ENCODE assay signal across 17 mouse cellular contexts in genomic region chr19:58839345-58839744, GRCm38 (mm10). TPM values are rescaled to one million over a fixed set of nuclear protein-coding genes. Genes with fewer than 3 reads are reported as not detected.
DNase-seq lines count a peak whose midpoint lies in the region; ATAC-seq and TF ChIP-seq lines count a peak whose summit lies in the region.
"Had no signal": no experiment of that assay in that cellular context is flagged by ENCODE, and none has a peak within 500 bp of the region (broad histone marks: within the 10 kb centered on the region; RNA-seq: fewer than 3 reads in every experiment).

No protein-coding gene starts in this region.

- peak; percentile 60; the same call in 1 of the 2 replicates for ATAC-seq in forebrain, embryonic 14.5 days
- ATAC-seq in forebrain, embryonic 12.5 days (ENCODE audit: low FRiP score) = no peak
- ATAC-seq in hindbrain, embryonic 11.5 days (ENCODE audit: low FRiP score) = peak; percentile 59
- ATAC-seq in hindbrain, postnatal 0 days = no peak
- ATAC-seq in neural tube, embryonic 11.5 days (ENCODE audit: insufficient read depth, low FRiP score, low TSS enrichment) = peak; percentile 50; the same call in 1 of the 2 replicates
- ATAC-seq in liver, postnatal 0 days = no peak

- peak; percentile 20 for DNase-seq in forebrain, embryonic 14.5 days (ENCODE audit: low spot score)
- no peak for DNase-seq in hindbrain, embryonic 11.5 days (ENCODE audit: low spot score)
- DNase-seq in hindbrain, postnatal 0 days (ENCODE audit: low spot score) = no peak
- DNase-seq in neural tube, embryonic 11.5 days (ENCODE audit: low spot score) = no peak
- DNase-seq in neural tube, embryonic 10.5 days (ENCODE audit: extremely low spot score, low spot score) = no peak
- DNase-seq in liver, postnatal 0 days = no peak
- DNase-seq: cerebellum, adult 9-10 months; gastrocnemius, postnatal 25 days; liver, embryonic 13.5 days; lung, postnatal 10 days; thymus, postnatal 4 days had no signal

- no peaks in the 10 kb centered on the region for H3K79me2 ChIP-seq in myocyte (ENCODE audit: control insufficient read depth, insufficient read depth)

- H3K4me3 ChIP-seq in forebrain, embryonic 14.5 days (ENCODE audit: low read depth, low read length) = no peak overlapping the region
- H3K4me3 ChIP-seq in forebrain, embryonic 12.5 days (replicated peaks) = no peak overlapping the region
- H3K4me3 ChIP-seq in hindbrain, embryonic 11.5 days (ENCODE audit: low read depth, low read length) = no peak overlapping the region
- H3K4me3 ChIP-seq in hindbrain, postnatal 0 days (ENCODE audit: low read length) = no peak overlapping the region
- H3K4me3 ChIP-seq in neural tube, embryonic 11.5 days (ENCODE audit: low read depth, low read length) = no peak overlapping the region
- no peak overlapping the region for H3K4me3 ChIP-seq in myocyte
- H3K4me3 ChIP-seq in liver, postnatal 0 days (ENCODE audit: low read depth, low read length) = no peak overlapping the region
- H3K4me3 ChIP-seq: liver, embryonic 13.5 days had no signal

- no peak for TF ChIP-seq CTCF in hindbrain, postnatal 0 days (IDR thresholded peaks at IDR 0.05; ENCODE audit: low read depth)
- no peak for TF ChIP-seq CTCF in liver, postnatal 0 days (IDR thresholded peaks at IDR 0.05; ENCODE audit: low read depth)

- peak overlapping the region; percentile 14; the same call in 1 of the 2 replicates for H3K27ac ChIP-seq in forebrain, embryonic 14.5 days (ENCODE audit: low read depth, low read length)
- H3K27ac ChIP-seq in forebrain, embryonic 12.5 days = no peak overlapping the region
- H3K27ac ChIP-seq in hindbrain, embryonic 11.5 days (ENCODE audit: low read depth, low read length) = no peak overlapping the region
- no peak overlapping the region for H3K27ac ChIP-seq in hindbrain, postnatal 0 days
- H3K27ac ChIP-seq in neural tube, embryonic 11.5 days (ENCODE audit: low read depth, low read length) = no peak overlapping the region
- H3K27ac ChIP-seq in liver, postnatal 0 days (ENCODE audit: low read depth) = no peak overlapping the region
- H3K27ac ChIP-seq: kidney, postnatal 0 days; liver, embryonic 13.5 days had no signal

- H3K27me3 ChIP-seq in forebrain, embryonic 14.5 days (replicated peaks; ENCODE audit: control insufficient read depth, insufficient read depth, low read length) = no peaks in the 10 kb centered on the region
- 0 out of 2 replicates have a peak, but pooled peaks cover 3% of the 10 kb centered on the region for H3K27me3 ChIP-seq in forebrain, embryonic 12.5 days
- no peaks in the 10 kb centered on the region for H3K27me3 ChIP-seq in hindbrain, embryonic 11.5 days (ENCODE audit: control insufficient read depth, insufficient read depth, low read length)
- no peaks in the 10 kb centered on the region for H3K27me3 ChIP-seq in hindbrain, postnatal 0 days (ENCODE audit: insufficient read depth, low read length)
- no peaks in the 10 kb centered on the region for H3K27me3 ChIP-seq in neural tube, embryonic 11.5 days (ENCODE audit: control insufficient read depth, insufficient read depth, low read length)
- H3K27me3 ChIP-seq in myocyte (ENCODE audit: control insufficient read depth, insufficient read depth, insufficient read length) = no peaks in the 10 kb centered on the region
- H3K27me3 ChIP-seq in liver, postnatal 0 days (ENCODE audit: insufficient read depth, low read length) = no peaks in the 10 kb centered on the region
- H3K27me3 ChIP-seq: liver, embryonic 13.5 days had no signal

- H3K9ac ChIP-seq in forebrain, embryonic 14.5 days (ENCODE audit: low read length) = no peak overlapping the region
- no peak overlapping the region for H3K9ac ChIP-seq in forebrain, embryonic 12.5 days
- H3K9ac ChIP-seq in hindbrain, embryonic 11.5 days (ENCODE audit: low read depth, low read length) = no peak overlapping the region
- no peak overlapping the region for H3K9ac ChIP-seq in hindbrain, postnatal 0 days (replicated peaks; ENCODE audit: low read length)
- no peak overlapping the region for H3K9ac ChIP-seq in neural tube, embryonic 11.5 days (ENCODE audit: low read length)
- no peak overlapping the region for H3K9ac ChIP-seq in liver, postnatal 0 days (replicated peaks)
- H3K9ac ChIP-seq: liver, embryonic 13.5 days had no signal

- no peak for TF ChIP-seq EP300 in liver, postnatal 0 days (IDR thresholded peaks at IDR 0.05; ENCODE audit: low read depth)

- H3K9me3 ChIP-seq in forebrain, embryonic 14.5 days (replicated peaks; ENCODE audit: control insufficient read depth, low read length) = no peaks in the 10 kb centered on the region
- H3K9me3 ChIP-seq in forebrain, embryonic 12.5 days = no peaks in the 10 kb centered on the region
- no peaks in the 10 kb centered on the region for H3K9me3 ChIP-seq in hindbrain, embryonic 11.5 days (ENCODE audit: control insufficient read depth, low read length)
- no peaks in the 10 kb centered on the region for H3K9me3 ChIP-seq in hindbrain, postnatal 0 days (ENCODE audit: low read length)
- H3K9me3 ChIP-seq in neural tube, embryonic 11.5 days (ENCODE audit: control insufficient read depth, low read length) = no peaks in the 10 kb centered on the region
- no peaks in the 10 kb centered on the region for H3K9me3 ChIP-seq in liver, postnatal 0 days (ENCODE audit: low read length)
- H3K9me3 ChIP-seq: liver, embryonic 13.5 days had no signal

- no peak overlapping the region for H3ac ChIP-seq in myocyte (ENCODE audit: control insufficient read depth, insufficient read length)

- H3K36me3 ChIP-seq in forebrain, embryonic 14.5 days (ENCODE audit: control insufficient read depth, insufficient read depth, low read length) = no peaks in the 10 kb centered on the region
- no peaks in the 10 kb centered on the region for H3K36me3 ChIP-seq in forebrain, embryonic 12.5 days (replicated peaks)
- H3K36me3 ChIP-seq in hindbrain, embryonic 11.5 days (ENCODE audit: control insufficient read depth, insufficient read depth, low read length) = no peaks in the 10 kb centered on the region
- H3K36me3 ChIP-seq in hindbrain, postnatal 0 days (ENCODE audit: insufficient read depth, low read length) = no peaks in the 10 kb centered on the region
- no peaks in the 10 kb centered on the region for H3K36me3 ChIP-seq in neural tube, embryonic 11.5 days (ENCODE audit: control insufficient read depth, insufficient read depth, low read length)
- H3K36me3 ChIP-seq in myocyte (ENCODE audit: control insufficient read depth, insufficient read depth) = no peaks in the 10 kb centered on the region
- H3K36me3 ChIP-seq in liver, postnatal 0 days (replicated peaks; ENCODE audit: insufficient read depth, low read length) = no peaks in the 10 kb centered on the region
- H3K36me3 ChIP-seq: liver, embryonic 13.5 days had no signal

- H3K4me1 ChIP-seq in forebrain, embryonic 14.5 days (ENCODE audit: control insufficient read depth, insufficient read depth, low read length) = peaks cover 11% of the 10 kb centered on the region; the same call in 1 of the 2 replicates
- H3K4me1 ChIP-seq in forebrain, embryonic 12.5 days = peaks cover 25% of the 10 kb centered on the region
- peaks cover 5% of the 10 kb centered on the region; the same call in 1 of the 2 replicates for H3K4me1 ChIP-seq in hindbrain, embryonic 11.5 days (replicated peaks; ENCODE audit: control insufficient read depth, insufficient read depth, low read length)
- H3K4me1 ChIP-seq in hindbrain, postnatal 0 days (ENCODE audit: insufficient read depth, low read length) = peaks cover 10% of the 10 kb centered on the region
- peaks cover 9% of the 10 kb centered on the region for H3K4me1 ChIP-seq in neural tube, embryonic 11.5 days (ENCODE audit: control insufficient read depth, insufficient read depth, low read length)
- H3K4me1 ChIP-seq in liver, postnatal 0 days (ENCODE audit: insufficient read depth) = no peaks in the 10 kb centered on the region
- H3K4me1 ChIP-seq: liver, embryonic 13.5 days had no signal

- TF ChIP-seq POLR2A in myocyte (IDR thresholded peaks at IDR 0.05; ENCODE audit: insufficient read length, low read depth) = no peak

- H3K4me2 ChIP-seq in forebrain, embryonic 14.5 days (ENCODE audit: low read length) = no peak overlapping the region
- H3K4me2 ChIP-seq in forebrain, embryonic 12.5 days = no peak overlapping the region
- no peak overlapping the region for H3K4me2 ChIP-seq in hindbrain, embryonic 11.5 days (replicated peaks; ENCODE audit: low read depth, low read length)
- H3K4me2 ChIP-seq in hindbrain, postnatal 0 days (ENCODE audit: low read depth, low read length) = no peak overlapping the region
- no peak overlapping the region for H3K4me2 ChIP-seq in neural tube, embryonic 11.5 days (ENCODE audit: low read depth)
- peak overlapping the region; percentile 13 for H3K4me2 ChIP-seq in myocyte (ENCODE audit: low read depth)
- H3K4me2 ChIP-seq in liver, postnatal 0 days (ENCODE audit: low read depth, low read length) = no peak overlapping the region
- H3K4me2 ChIP-seq: liver, embryonic 13.5 days had no signal

- 46% methylated on average over 3 of the region's 3 CpGs for WGBS in forebrain, embryonic 14.5 days
- WGBS in forebrain, embryonic 12.5 days = 65% methylated on average over 3 of the region's 3 CpGs
- 63% methylated on average over 3 of the region's 3 CpGs for WGBS in hindbrain, embryonic 11.5 days
- WGBS in hindbrain, postnatal 0 days = 40% methylated on average over 3 of the region's 3 CpGs
- 53% methylated on average over 3 of the region's 3 CpGs for WGBS in neural tube, embryonic 11.5 days
- 77% methylated on average over 3 of the region's 3 CpGs for WGBS in liver, postnatal 0 days (ENCODE audit: insufficient replicate concordance)

TF ChIP-seq in myocyte, 11 proteins besides CTCF, POLR2A, EP300 and RAD21:
- TF ChIP-seq TCF12 (IDR thresholded peaks at IDR 0.05; ENCODE audit: insufficient read depth, poor library complexity, severe bottlenecking) (no peak), MYOD1 (IDR thresholded peaks at IDR 0.05; ENCODE audit: control insufficient read depth in 1 of 3, insufficient read length in 2 of 3, low read depth in 2 of 3) (no peak), SRF (IDR thresholded peaks at IDR 0.05; ENCODE audit: control insufficient read depth, insufficient read length, low read depth) (no peak)

RNA-seq across cellular contexts. Expression of gene 1700019N19Rik, which starts 45.1 kb away (rescaled TPM):
- polyA plus RNA-seq in forebrain, embryonic 14.5 days (2014; fragmentation: Nextera tagmentation; extraction: Ambion mirVana) = not detected in 2 replicates
- not detected in 2 replicates for polyA plus RNA-seq in forebrain, embryonic 12.5 days (2016; fragmentation: Nextera tagmentation; extraction: Ambion mirVana)
- polyA plus RNA-seq in hindbrain, embryonic 11.5 days (2014; fragmentation: Nextera tagmentation; extraction: Ambion mirVana) = not detected in 2 replicates
- total RNA-seq in hindbrain, postnatal 0 days (2014; rRNA removed) = not detected in 2 replicates
- not detected in 2 replicates for polyA plus RNA-seq in hindbrain, postnatal 0 days (2015; fragmentation: Nextera tagmentation; extraction: Ambion mirVana)
- not detected in 2 replicates for polyA plus RNA-seq in neural tube, embryonic 11.5 days (2014; fragmentation: Nextera tagmentation; extraction: Ambion mirVana)
- polyA plus RNA-seq in myocyte (2012; fragmentation: generic; extraction: Trizol) = not detected
- not detected in 2 replicates for polyA plus RNA-seq in liver, postnatal 0 days (2015; fragmentation: Nextera tagmentation; extraction: Ambion mirVana)
- total RNA-seq: adrenal gland, adult 18-20 months; gastrocnemius, postnatal 25 days; megakaryocyte-erythroid progenitor cell, adult 5-6 weeks; neutrophil, adult 5-6 weeks had no signal
- polyA plus RNA-seq: kidney, postnatal 0 days had no signal

Comparison
In these comparisons a context has a peak if more than half of its experiments do, and no peak if none do; other contexts are left out.
1. ATAC-seq: peak in forebrain, embryonic 14.5 days (single experiment), hindbrain, embryonic 11.5 days (single experiment) and neural tube, embryonic 11.5 days (single experiment); none in forebrain, embryonic 12.5 days (single experiment), hindbrain, postnatal 0 days (single experiment) and liver, postnatal 0 days (single experiment).